Mouse (Mus musculus): ENCODE measurements around the gene Tmem114.

- TF ChIP-seq POLR2A (IDR thresholded peaks at IDR 0.05; ENCODE audit: insufficient read depth, low read depth, low read length) (no peak), CTCF (IDR thresholded peaks at IDR 0.05) (no peak), EP300 (IDR thresholded peaks at IDR 0.05; ENCODE audit: insufficient read depth, low read depth, low read length) (no peak)
These were observed 22.3 kb downstream of the Tmem114 start for GRCm38 (mm10) chr16:8402663-8403062.
